Mouse (Mus musculus): ENCODE results near the gene Gna12. TPM values are rescaled to one million over a fixed set of nuclear protein-coding genes. Genes with fewer than 3 reads are reported as not detected.
A peak's percentile ranks its signal among the peaks of the same experiment; 100 is the strongest.

Gene Gna12
- total and polyA plus RNA-seq, 3 experiments, result 46.0 to 55.2 TPM; not detected in 1

DNA sequence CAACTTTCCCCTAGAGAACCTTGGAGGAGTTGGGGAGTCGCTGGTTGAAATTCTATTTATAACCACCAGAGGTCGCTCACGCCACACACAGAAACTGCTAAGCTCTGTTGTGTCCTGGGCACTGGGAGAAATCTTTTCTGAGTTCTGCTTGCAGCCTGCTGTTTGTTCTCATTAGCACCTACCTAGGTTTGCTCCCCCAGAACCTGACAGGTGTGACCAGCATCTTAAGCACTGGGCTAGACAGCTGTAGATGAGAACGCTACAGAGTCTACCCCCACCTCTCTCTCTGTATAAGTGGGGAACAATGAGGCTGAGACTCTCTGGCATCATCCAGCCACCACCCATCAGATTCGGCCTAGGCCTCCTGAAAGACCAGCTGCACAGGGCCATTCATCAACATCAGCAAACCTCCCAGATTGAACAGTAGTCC is 17.1 kb upstream of the Gna12 start:
- peak; percentile 89 for TF ChIP-seq RAD21 (IDR thresholded peaks at IDR 0.05; ENCODE audit: low read depth, low read length)
- peak; percentile 80 for TF ChIP-seq SMC3 (IDR thresholded peaks at IDR 0.05; ENCODE audit: low read depth, low read length)
- no peak for TF ChIP-seq CHD1 (IDR thresholded peaks at IDR 0.05; ENCODE audit: low read depth, low read length)
- TF ChIP-seq UBTF (IDR thresholded peaks at IDR 0.05; ENCODE audit: borderline replicate concordance, insufficient read depth, low read depth, low read length), result peak; percentile 95
- no peak for TF ChIP-seq ZKSCAN1 (IDR thresholded peaks at IDR 0.05; ENCODE audit: low read depth, low read length)
- TF ChIP-seq TBP (IDR thresholded peaks at IDR 0.05; ENCODE audit: low read depth, low read length), result peak; percentile 97
- TF ChIP-seq BHLHE40 (IDR thresholded peaks at IDR 0.05; ENCODE audit: borderline replicate concordance, low read depth, low read length), result no peak
- no peak for TF ChIP-seq EP300 (IDR thresholded peaks at IDR 0.05; ENCODE audit: low read depth in 1 of 2, low read length in 2 of 2)
- peak; percentile 77 for TF ChIP-seq ZC3H11A (IDR thresholded peaks at IDR 0.05; ENCODE audit: low read depth, low read length)
- TF ChIP-seq CTCF (IDR thresholded peaks at IDR 0.05 in 2 of 3, conservative IDR thresholded peaks at IDR 0.05 in 1 of 3; ENCODE audit: control insufficient read depth in 1 of 3, insufficient read depth in 1 of 3, low read depth in 2 of 3, low read length in 3 of 3, poor library complexity in 1 of 3, severe bottlenecking in 1 of 3), result peak; percentile 74 to 97 (median 85)
- DNase-seq (ENCODE audit: low read depth, low spot score), result peak; percentile 71
- no peaks in the 10 kb centered on the region for H3K36me3 ChIP-seq (ENCODE audit: control insufficient read depth in 1 of 2, insufficient read depth in 2 of 2, low read length in 2 of 2)
- no peak overlapping the region for H3K4me3 ChIP-seq (ENCODE audit: control insufficient read depth in 1 of 2, insufficient read depth in 1 of 2, low read depth in 2 of 2, low read length in 2 of 2)
- H3K4me1 ChIP-seq (ENCODE audit: control insufficient read depth in 1 of 2, insufficient read depth in 2 of 2, low read length in 2 of 2), result no peaks in the 10 kb centered on the region
- H3K9ac ChIP-seq (ENCODE audit: control insufficient read depth, low read depth, low read length, poor library complexity, severe bottlenecking), result no peak overlapping the region
- no peaks in the 10 kb centered on the region for H3K9me3 ChIP-seq (replicated peaks; ENCODE audit: insufficient read depth, low read length)
- H3K27ac ChIP-seq (ENCODE audit: control insufficient read depth, low read depth, low read length), result no peak overlapping the region
- no peaks in the 10 kb centered on the region for H3K27me3 ChIP-seq (ENCODE audit: control insufficient read depth in 1 of 2, insufficient read depth in 2 of 2, low read length in 2 of 2)
- H3K79me2 ChIP-seq (ENCODE audit: control insufficient read depth, insufficient read depth, low read length, poor library complexity), result no peaks in the 10 kb centered on the region

DNA sequence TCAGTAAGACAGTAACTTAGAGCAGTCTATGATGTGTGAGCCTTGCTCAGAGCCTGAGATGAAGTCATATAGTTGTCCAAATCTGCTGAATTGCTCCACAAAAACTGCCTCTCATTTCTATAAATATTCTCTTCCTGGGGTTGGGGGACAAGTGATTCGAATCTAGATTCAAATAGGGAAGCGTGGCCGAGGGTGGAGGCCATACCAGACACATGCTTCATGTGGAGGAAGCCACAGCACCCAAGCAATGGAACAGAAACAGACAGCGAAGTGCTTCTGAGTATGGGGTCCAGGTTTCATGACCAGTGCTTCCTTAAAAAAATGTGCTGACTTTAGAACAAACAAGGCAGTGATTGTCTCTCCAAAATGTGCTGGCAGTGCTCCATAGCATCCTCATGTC is 11.7 kb upstream of the Gna12 start:
- H3K27ac ChIP-seq (ENCODE audit: control insufficient read depth, low read depth, low read length), result no peak overlapping the region
- TF ChIP-seq TAL1 (IDR thresholded peaks at IDR 0.05; ENCODE audit: low read length) (no peak), NRF1 (IDR thresholded peaks at IDR 0.05; ENCODE audit: insufficient read depth, low read depth, low read length, poor library complexity, severe bottlenecking) (no peak), NELFE (IDR thresholded peaks at IDR 0.05; ENCODE audit: low read depth, low read length) (no peak), CTCF (IDR thresholded peaks at IDR 0.05 in 2 of 3, conservative IDR thresholded peaks at IDR 0.05 in 1 of 3; ENCODE audit: control insufficient read depth in 1 of 3, insufficient read depth in 1 of 3, low read depth in 2 of 3, low read length in 3 of 3, poor library complexity in 1 of 3, severe bottlenecking in 1 of 3) (no peak), MEF2A (IDR thresholded peaks at IDR 0.05; ENCODE audit: extremely low read depth, insufficient replicate concordance, low read depth, low read length, poor library complexity, severe bottlenecking) (no peak), RCOR1 (IDR thresholded peaks at IDR 0.05; ENCODE audit: low read depth, low read length) (no peak), CHD2 (IDR thresholded peaks at IDR 0.05; ENCODE audit: low read length) (no peak), UBTF (IDR thresholded peaks at IDR 0.05; ENCODE audit: borderline replicate concordance, insufficient read depth, low read depth, low read length) (no peak), POLR2AphosphoS2 (IDR thresholded peaks at IDR 0.05; ENCODE audit: low read length) (no peak), ZNF384 (IDR thresholded peaks at IDR 0.05; ENCODE audit: low read depth, low read length) (no peak), KAT2A (conservative IDR thresholded peaks at IDR 0.05; ENCODE audit: low read depth, low read length) (no peak), ZMIZ1 (IDR thresholded peaks at IDR 0.05; ENCODE audit: low read depth, low read length) (no peak), POLR2AphosphoS5 (IDR thresholded peaks at IDR 0.05; ENCODE audit: borderline replicate concordance, low read depth, low read length) (no peak), ZC3H11A (IDR thresholded peaks at IDR 0.05; ENCODE audit: low read depth, low read length) (no peak), USF1 (IDR thresholded peaks at IDR 0.05; ENCODE audit: low read depth, low read length) (no peak), ELF1 (IDR thresholded peaks at IDR 0.05; ENCODE audit: low read depth, low read length) (no peak), ETS1 (IDR thresholded peaks at IDR 0.05; ENCODE audit: low read depth, low read length) (no peak), EP300 (IDR thresholded peaks at IDR 0.05; ENCODE audit: low read depth in 1 of 2, low read length in 2 of 2) (no peak), MYB (IDR thresholded peaks at IDR 0.05; ENCODE audit: low read depth, low read length) (no peak), MAX (IDR thresholded peaks at IDR 0.05; ENCODE audit: low read length) (no peak)

More for the DNA sequence above, 11.7 kb upstream of the Gna12 start:
- H3K79me2 ChIP-seq (ENCODE audit: control insufficient read depth, insufficient read depth, low read length, poor library complexity), result no peaks in the 10 kb centered on the region
- no peaks in the 10 kb centered on the region for H3K9me3 ChIP-seq (replicated peaks; ENCODE audit: insufficient read depth, low read length)
- H3K4me3 ChIP-seq (ENCODE audit: control insufficient read depth in 1 of 2, insufficient read depth in 1 of 2, low read depth in 2 of 2, low read length in 2 of 2), result no peak overlapping the region
- no peak for DNase-seq (ENCODE audit: low read depth, low spot score)
- H3K9ac ChIP-seq (ENCODE audit: control insufficient read depth, low read depth, low read length, poor library complexity, severe bottlenecking), result no peak overlapping the region
- no peaks in the 10 kb centered on the region for H3K27me3 ChIP-seq (ENCODE audit: control insufficient read depth in 1 of 2, insufficient read depth in 2 of 2, low read length in 2 of 2)
- H3K36me3 ChIP-seq (ENCODE audit: control insufficient read depth in 1 of 2, insufficient read depth in 2 of 2, low read length in 2 of 2), result no peaks in the 10 kb centered on the region
- no peaks in the 10 kb centered on the region for H3K4me1 ChIP-seq (ENCODE audit: control insufficient read depth in 1 of 2, insufficient read depth in 2 of 2, low read length in 2 of 2)

All from MEL (cell line).